Mouse (Mus musculus): ENCODE data around the gene Ubald2. TPM values are rescaled to one million over a fixed set of nuclear protein-coding genes. Genes with fewer than 3 reads are reported as not detected.
A peak's percentile ranks its signal among the peaks of the same experiment; 100 is the strongest.
"Not testable (repeated sequence)": the region's sequence is repeated elsewhere in the genome, so short reads cannot be mapped to it uniquely, and the experiment has no call there.

Ubald2 gene
- total RNA-seq, 2 experiments from 2014 or later = 36.7 to 37.9 TPM

DNA sequence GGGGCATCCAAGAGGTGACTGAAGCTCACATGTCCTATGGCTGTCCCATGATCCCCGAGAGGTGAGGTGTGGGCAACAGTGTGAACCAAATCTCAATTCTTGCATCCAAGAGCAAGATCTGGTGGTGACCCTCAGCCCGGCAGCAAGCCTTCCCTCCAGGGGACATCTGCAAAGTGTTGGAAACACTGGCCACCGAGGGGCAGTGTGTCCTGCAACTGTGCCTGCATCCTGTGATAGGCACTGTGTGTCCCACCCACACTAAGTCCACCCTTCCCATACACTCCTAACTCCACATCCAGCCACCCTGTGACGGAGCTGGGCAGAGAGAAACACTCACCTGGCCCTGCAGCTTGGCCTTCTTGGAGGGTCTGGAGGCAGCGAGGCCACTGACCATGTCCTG is 13.9 kb downstream of the Ubald2 start:
- DNase-seq (ENCODE audit: low spot score) = no peak
- intact Hi-C loops (cut with DNase I) = loop anchor here (5.0 kb wide), 2 partner anchors 61 to 221 kb away; no protein-coding TSS in a partner anchor

GRCm38 (mm10) chr11:116449341-116449740 is 15.4 kb downstream of the Ubald2 start:
- DNase-seq (ENCODE audit: low spot score) = no peak
- intact Hi-C loops (cut with DNase I) = loop anchor here (5.0 kb wide), 2 partner anchors 62 to 222 kb away; no protein-coding TSS in a partner anchor

DNA sequence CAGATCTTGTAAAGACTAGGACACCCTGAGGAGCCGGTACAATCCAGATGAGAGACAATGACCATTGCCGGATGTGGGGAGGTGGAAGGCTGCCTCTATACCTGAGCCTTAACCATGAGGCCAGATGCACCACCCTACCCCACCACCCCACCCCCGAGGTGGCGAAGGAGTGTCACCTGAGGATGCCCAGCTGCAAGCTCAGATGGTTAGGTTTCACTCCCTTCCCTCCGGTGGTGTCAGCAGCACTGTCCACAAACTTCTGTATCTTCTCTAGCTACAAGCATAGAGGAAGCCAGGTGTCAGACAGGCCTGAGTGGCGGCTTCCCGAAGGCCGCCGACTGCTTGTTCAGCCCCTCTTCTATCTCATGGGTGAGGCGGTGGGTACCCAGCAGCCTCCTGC is 20.0 kb downstream of the Ubald2 start:
- intact Hi-C loops (cut with DNase I) = no loop called here
- DNase-seq (ENCODE audit: low spot score) = no peak

- no peak for DNase-seq (ENCODE audit: low spot score)
Observed at GRCm38 (mm10) chr11:116456234-116456633, 22.3 kb downstream of the Ubald2 start.

GRCm38 (mm10) chr11:116459786-116460185 is 25.9 kb downstream of the Ubald2 start:
- DNase-seq (ENCODE audit: low spot score) = no peak
- intact Hi-C loops (cut with DNase I) = loop anchor here (5.0 to 10.0 kb wide), 2 partner anchors 232 to 315 kb away; no protein-coding TSS in a partner anchor

More at GRCm38 (mm10) chr11:116456234-116456633, 22.3 kb downstream of the Ubald2 start:
- intact Hi-C loops (cut with DNase I) = no loop called here

DNA sequence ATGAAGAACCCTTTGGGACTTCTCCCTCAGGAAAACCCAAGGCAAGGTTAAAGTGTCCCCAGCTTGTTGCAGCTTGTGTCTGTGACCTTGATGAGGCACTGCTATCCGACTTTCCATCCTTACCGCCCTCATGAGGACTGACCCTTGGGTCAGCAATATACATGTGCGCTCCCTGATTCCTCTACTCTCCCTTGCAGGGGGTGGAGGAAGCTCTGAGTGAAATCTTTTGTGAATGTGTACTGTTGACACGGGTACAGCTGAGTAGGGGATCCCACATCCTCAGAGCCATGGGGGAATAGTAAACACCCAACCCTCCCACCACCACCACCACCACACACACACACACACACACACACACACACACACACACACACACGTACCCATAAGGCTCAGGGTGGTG is 29.4 kb downstream of the Ubald2 start:
- no peak for DNase-seq (ENCODE audit: low spot score)
- intact Hi-C loops (cut with DNase I) = loop anchor here (5.0 to 10.0 kb wide), 2 partner anchors 236 to 319 kb away; no protein-coding TSS in a partner anchor

DNA sequence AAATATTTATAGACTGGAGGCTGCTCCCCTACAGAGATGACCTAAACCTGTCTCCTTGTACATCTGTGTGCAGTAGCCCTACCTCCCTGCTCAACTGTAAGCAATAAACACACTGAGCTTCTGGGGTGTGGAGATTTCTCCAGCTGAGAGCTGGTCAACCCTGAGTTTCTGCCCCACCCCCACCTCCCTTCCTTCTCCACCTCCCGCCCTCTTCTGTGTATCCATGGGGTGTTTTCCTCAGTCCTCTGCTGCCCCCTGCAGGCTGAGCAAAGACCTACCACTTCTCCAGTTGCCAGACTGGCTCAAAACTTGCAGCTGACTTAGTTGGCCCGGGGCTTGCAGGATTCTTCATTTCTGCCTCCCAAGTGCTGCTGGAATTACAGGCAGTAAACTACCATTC is 29.9 kb downstream of the Ubald2 start:
- DNase-seq (ENCODE audit: low spot score) = peak; percentile 51
- intact Hi-C loops (cut with DNase I) = loop anchor here (1.0 to 10.0 kb wide), 3 partner anchors 145 to 319 kb away; no protein-coding TSS in a partner anchor

GRCm38 (mm10) chr11:116466141-116466540 is 32.2 kb downstream of the Ubald2 start, which contains the start of gene Qrich2:
TSS of gene Qrich2 (minus strand) at chr11:116466241.
- DNase-seq (ENCODE audit: low spot score) = no peak
- intact Hi-C loops (cut with DNase I) = loop anchor here (10.0 kb wide), 1 partner anchor 321 kb away; no protein-coding TSS in a partner anchor

DNA sequence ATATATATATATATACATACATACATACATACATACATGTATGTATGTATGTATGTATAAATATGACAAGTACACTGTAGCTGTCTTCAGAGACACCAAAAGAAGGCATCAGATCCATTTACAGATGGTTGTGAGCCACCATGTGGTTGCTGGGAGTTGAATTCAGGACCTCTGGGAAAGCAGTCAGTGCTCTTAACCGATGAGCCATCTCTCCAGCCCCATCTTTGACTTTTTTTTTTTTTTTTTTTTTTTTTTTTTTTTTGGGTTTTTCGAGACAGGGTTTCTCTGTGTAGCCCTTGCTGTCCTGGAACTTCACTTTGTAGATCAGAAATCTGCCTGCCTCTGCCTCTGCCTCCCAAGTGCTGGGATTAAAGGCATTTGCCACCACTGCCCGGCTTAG is 34.4 kb downstream of the Ubald2 start:
- intact Hi-C loops (cut with DNase I) = loop anchor here (10.0 kb wide), 1 partner anchor 324 kb away; no protein-coding TSS in a partner anchor
- DNase-seq (ENCODE audit: low spot score) = not testable (repeated sequence)

DNA sequence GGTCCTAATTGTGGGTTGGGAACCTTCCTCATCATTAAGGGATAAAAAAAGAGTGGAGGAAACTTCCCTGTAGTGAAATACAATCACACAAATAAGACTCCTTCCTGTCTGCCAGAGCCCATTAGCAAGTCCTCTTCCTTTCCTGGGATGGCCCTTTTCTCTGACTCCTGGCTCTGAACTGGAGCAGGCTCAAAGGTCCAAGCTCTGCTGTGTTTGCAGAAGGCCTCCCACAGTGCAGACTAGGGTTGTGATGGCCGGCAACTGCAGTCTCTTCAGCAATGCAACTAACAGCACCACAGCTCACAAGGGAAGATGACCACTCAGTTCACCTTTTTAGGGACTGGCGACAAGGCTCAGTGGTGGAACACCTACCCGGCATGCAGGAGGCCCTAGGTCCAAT is 36.4 kb downstream of the Ubald2 start:
- intact Hi-C loops (cut with DNase I) = no loop called here
- DNase-seq (ENCODE audit: low spot score) = no peak

- DNase-seq (ENCODE audit: low spot score) = no peak
- intact Hi-C loops (cut with DNase I) = no loop called here
Observed at GRCm38 (mm10) chr11:116470896-116471295, 37.0 kb downstream of the Ubald2 start.

DNA sequence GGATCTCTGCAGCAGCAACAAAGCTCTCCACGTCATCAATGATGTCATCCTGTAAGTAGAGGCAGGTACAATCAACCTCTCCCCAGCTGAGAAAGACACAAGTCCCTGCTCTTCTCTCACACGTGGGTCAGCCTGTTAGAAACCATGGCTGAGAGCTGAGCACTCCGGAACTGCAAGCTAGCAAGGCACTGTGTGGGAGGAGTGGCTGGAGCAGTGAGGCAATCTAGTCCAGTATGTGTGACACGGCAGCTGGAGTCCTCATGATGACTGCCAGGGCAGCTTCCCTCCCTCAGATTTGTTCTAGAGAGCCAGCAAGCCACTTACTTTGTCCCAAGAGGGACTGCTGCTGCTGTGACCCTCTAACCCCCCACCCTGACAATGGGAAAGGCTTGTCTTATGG is 38.4 kb downstream of the Ubald2 start:
- intact Hi-C loops (cut with DNase I) = no loop called here
- DNase-seq (ENCODE audit: low spot score) = no peak

DNA sequence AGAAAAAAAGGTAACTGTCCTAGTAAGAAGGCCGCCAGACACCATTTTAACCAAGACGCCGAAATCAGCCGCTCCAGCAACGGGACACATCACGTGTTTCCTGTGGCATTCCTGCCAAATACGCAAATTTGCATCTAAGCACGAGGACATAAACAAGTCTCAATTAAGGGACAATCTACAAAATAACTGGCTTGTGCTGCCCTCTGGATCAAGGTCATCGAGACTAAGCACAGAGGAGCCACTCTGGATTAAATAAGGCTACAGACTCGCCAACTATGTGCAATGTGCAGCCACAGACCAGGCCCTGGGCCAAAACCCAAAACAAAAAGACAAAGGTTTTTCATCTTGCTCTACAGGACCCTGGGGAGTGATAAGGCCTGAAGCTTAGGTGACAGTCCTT is 42.1 kb downstream of the Ubald2 start:
- intact Hi-C loops (cut with DNase I) = no loop called here
- no peak for DNase-seq (ENCODE audit: low spot score)

GRCm38 (mm10) chr11:116476696-116477095 is 42.8 kb downstream of the Ubald2 start:
- intact Hi-C loops (cut with DNase I) = no loop called here
- DNase-seq (ENCODE audit: low spot score) = no peak

GRCm38 (mm10) chr11:116477160-116477759 is 43.4 kb downstream of the Ubald2 start:
- intact Hi-C loops (cut with DNase I) = no loop called here
- DNase-seq (ENCODE audit: low spot score) = no peak

DNA sequence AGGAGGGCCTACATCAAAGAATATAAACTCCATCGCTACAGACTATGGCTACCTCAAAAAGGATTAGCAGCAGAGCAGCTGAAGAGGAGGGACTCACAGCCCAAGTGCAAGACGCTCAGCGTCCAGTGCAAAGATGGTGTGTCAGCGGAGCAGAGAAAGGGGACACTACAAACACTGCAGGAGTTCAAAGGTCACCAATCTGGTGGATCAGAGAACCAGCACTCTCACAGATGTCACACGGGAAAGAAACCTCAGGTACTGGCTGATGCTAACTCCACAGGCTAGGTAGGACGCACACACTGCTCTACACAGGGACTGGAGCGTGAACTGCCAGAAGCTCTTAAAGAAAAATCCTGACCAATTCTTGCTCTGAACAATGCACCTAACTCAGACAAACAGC is 45.1 kb downstream of the Ubald2 start:
- DNase-seq (ENCODE audit: low spot score) = no peak
- intact Hi-C loops (cut with DNase I) = no loop called here

DNA sequence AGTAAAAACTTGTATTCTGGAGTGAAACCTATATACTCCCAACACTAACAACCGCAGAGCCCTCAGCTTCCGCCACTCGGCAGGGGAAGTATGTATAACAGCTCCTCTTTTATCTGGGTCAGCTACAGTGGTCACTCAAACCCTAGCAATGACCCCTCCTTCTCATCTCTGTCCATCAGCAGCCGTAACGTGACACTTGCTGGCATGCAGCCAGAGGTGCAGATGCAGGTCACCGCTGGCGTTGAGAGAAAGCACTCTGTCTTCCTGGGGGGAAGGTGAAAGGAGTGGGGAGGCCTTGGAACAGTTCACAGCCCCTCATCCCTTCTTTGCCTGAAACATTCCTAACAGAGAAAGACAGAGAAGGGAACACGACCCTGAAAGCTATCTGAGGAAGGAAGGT is 45.9 kb downstream of the Ubald2 start:
- intact Hi-C loops (cut with DNase I) = loop anchor here (10.0 kb wide), 1 partner anchor 55 kb away; the partner anchor contains the start of gene Sphk1
- DNase-seq (ENCODE audit: low spot score) = no peak

- no peak for DNase-seq (ENCODE audit: low spot score)
- intact Hi-C loops (cut with DNase I) = loop anchor here (10.0 kb wide), 1 partner anchor 54 kb away; the partner anchor contains the start of gene Sphk1
Observed at GRCm38 (mm10) chr11:116480975-116481374, 47.1 kb downstream of the Ubald2 start.

- no peak for DNase-seq (ENCODE audit: low spot score)
- intact Hi-C loops (cut with DNase I) = loop anchor here (10.0 kb wide), 1 partner anchor 53 kb away; the partner anchor contains the start of gene Sphk1
Observed at GRCm38 (mm10) chr11:116481776-116482175, 47.9 kb downstream of the Ubald2 start.

DNA sequence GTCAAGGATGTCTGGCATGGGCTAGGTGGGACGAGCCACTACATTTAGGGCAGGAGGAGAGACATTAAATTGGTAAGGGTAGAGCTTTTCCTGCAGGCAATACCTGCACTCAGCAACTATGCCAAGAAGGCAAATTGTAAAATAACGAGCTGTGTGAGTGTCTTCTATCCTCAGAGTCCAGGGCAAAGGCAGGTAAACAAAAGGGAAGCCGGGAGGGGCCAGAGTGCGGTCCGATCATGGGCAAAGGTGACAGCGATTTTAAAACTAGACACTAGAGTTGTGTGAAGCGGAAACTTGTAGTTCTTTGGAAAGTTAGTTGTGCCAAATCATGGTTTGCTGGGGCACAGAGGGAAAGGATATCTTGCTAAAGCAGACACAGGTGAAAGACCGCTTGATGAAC is 50.4 kb downstream of the Ubald2 start:
- DNase-seq (ENCODE audit: low spot score) = no peak
- intact Hi-C loops (cut with DNase I) = loop anchor here (10.0 kb wide), 1 partner anchor 51 kb away; the partner anchor contains the start of gene Sphk1

GRCm38 (mm10) chr11:116488207-116488606 is 54.3 kb downstream of the Ubald2 start:
- intact Hi-C loops (cut with DNase I) = loop anchor here (10.0 kb wide), 1 partner anchor 47 kb away; the partner anchor contains the start of gene Sphk1
- DNase-seq (ENCODE audit: low spot score) = no peak

All from heart, postnatal 25 days (tissue).